Mouse (Mus musculus): Measurements from ENCODE around the gene Prp2. TPM values are rescaled to one million over a fixed set of nuclear protein-coding genes. Genes with fewer than 3 reads are reported as not detected.
"Not testable (repeated sequence)": the region's sequence is repeated elsewhere in the genome, so short reads cannot be mapped to it uniquely, and the experiment has no call there.

Prp2 gene
- not detected in 2 replicates for polyA plus RNA-seq (2016; fragmentation: Nextera tagmentation; extraction: Ambion mirVana)

- H3K4me1 ChIP-seq; H3K9ac ChIP-seq; H3K4me2 ChIP-seq (replicated peaks); H3K27ac ChIP-seq; ATAC-seq (ENCODE audit: low FRiP score, low read depth); H3K9me3 ChIP-seq; H3K27me3 ChIP-seq (replicated peaks); H3K4me3 ChIP-seq; H3K36me3 ChIP-seq: not testable (repeated sequence)
- WGBS: 77% methylated on average over 2 of the region's 2 CpGs
Measured at GRCm38 (mm10) chr6:132595613-132596012, at the start of gene Prp2. TSS of gene Prp2 (plus strand) at chr6:132595913.

- not testable (repeated sequence) for H3K36me3 ChIP-seq; H3K4me3 ChIP-seq; H3K9ac ChIP-seq; H3K27ac ChIP-seq; ATAC-seq (ENCODE audit: low FRiP score, low read depth); H3K9me3 ChIP-seq; H3K4me2 ChIP-seq (replicated peaks); H3K27me3 ChIP-seq (replicated peaks); H3K4me1 ChIP-seq
- WGBS: 69% methylated on average over 1 of the region's 1 CpGs
Measured at GRCm38 (mm10) chr6:132569509-132569908, 26.2 kb upstream of the Prp2 start, which contains the start of gene Prh1. TSS of gene Prh1 (plus strand) at chr6:132569809.

GRCm38 (mm10) chr6:132649399-132649798 lies 53.7 kb downstream of the Prp2 start:
- H3K4me2 ChIP-seq (replicated peaks): no peak overlapping the region
- H3K36me3 ChIP-seq: no peaks in the 10 kb centered on the region
- H3K4me1 ChIP-seq: no peaks in the 10 kb centered on the region
- no peak overlapping the region for H3K9ac ChIP-seq
- no peaks in the 10 kb centered on the region for H3K27me3 ChIP-seq (replicated peaks)
- no peak overlapping the region for H3K4me3 ChIP-seq
- H3K27ac ChIP-seq: no peak overlapping the region
- H3K9me3 ChIP-seq: no peaks in the 10 kb centered on the region
- ATAC-seq (ENCODE audit: low FRiP score, low read depth): no peak

Other genes starting within 250 kb of the Prp2 start
- gene Gm8882, start 231.8 kb upstream of the Prp2 start, polyA plus RNA-seq (2016; fragmentation: Nextera tagmentation; extraction: Ambion mirVana): not detected in 2 replicates
- gene Prh1, start 26.1 kb upstream of the Prp2 start, polyA plus RNA-seq (2016; fragmentation: Nextera tagmentation; extraction: Ambion mirVana): not detected in 2 replicates
- not detected in 2 replicates for gene A630073D07Rik, start 55.6 kb downstream of the Prp2 start, polyA plus RNA-seq (2016; fragmentation: Nextera tagmentation; extraction: Ambion mirVana)
- gene Tas2r120, start 61.0 kb downstream of the Prp2 start, polyA plus RNA-seq (2016; fragmentation: Nextera tagmentation; extraction: Ambion mirVana): not detected in 2 replicates
- gene Tas2r121, start 105.1 kb downstream of the Prp2 start, polyA plus RNA-seq (2016; fragmentation: Nextera tagmentation; extraction: Ambion mirVana): not detected in 2 replicates
- gene Tas2r122, start 116.0 kb downstream of the Prp2 start, polyA plus RNA-seq (2016; fragmentation: Nextera tagmentation; extraction: Ambion mirVana): not detected in 2 replicates
- not detected in 2 replicates for gene Tas2r115, start 142.1 kb downstream of the Prp2 start, polyA plus RNA-seq (2016; fragmentation: Nextera tagmentation; extraction: Ambion mirVana)
- gene Tas2r124, start 158.8 kb downstream of the Prp2 start, polyA plus RNA-seq (2016; fragmentation: Nextera tagmentation; extraction: Ambion mirVana): not detected in 2 replicates
- gene Tas2r102, start 166.2 kb downstream of the Prp2 start, polyA plus RNA-seq (2016; fragmentation: Nextera tagmentation; extraction: Ambion mirVana): not detected in 2 replicates
- gene Tas2r136, start 182.2 kb downstream of the Prp2 start, polyA plus RNA-seq (2016; fragmentation: Nextera tagmentation; extraction: Ambion mirVana): not detected in 2 replicates
- not detected in 2 replicates for gene Tas2r117, start 206.9 kb downstream of the Prp2 start, polyA plus RNA-seq (2016; fragmentation: Nextera tagmentation; extraction: Ambion mirVana)